Mouse (Mus musculus): ENCODE data around the gene Wdr74.

The Wdr74 gene

GRCm38 (mm10) chr19:8735389-8736159 lies at the start of gene Wdr74:
Gene Wdr74, plus strand, starts transcription at chr19:8735827.
- peak; percentile 92 for DNase-seq (ENCODE audit: low read depth, low spot score)

GRCm38 (mm10) chr19:8691871-8692539 lies 43.6 kb upstream of the Wdr74 start:
- no peak for DNase-seq (ENCODE audit: low read depth, low spot score)

GRCm38 (mm10) chr19:8692740-8693139 lies 42.9 kb upstream of the Wdr74 start:
- DNase-seq (ENCODE audit: low read depth, low spot score), result no peak

- peak; percentile 48 for DNase-seq (ENCODE audit: low read depth, low spot score)
These were observed 40.3 kb upstream of the Wdr74 start for GRCm38 (mm10) chr19:8695330-8695729.

GRCm38 (mm10) chr19:8699652-8700051 lies 36.0 kb upstream of the Wdr74 start:
- DNase-seq (ENCODE audit: low read depth, low spot score), result no peak

- peak; percentile 91 for DNase-seq (ENCODE audit: low read depth, low spot score)
These were observed 33.2 kb upstream of the Wdr74 start for GRCm38 (mm10) chr19:8702458-8702857.

GRCm38 (mm10) chr19:8703571-8703970 lies 32.1 kb upstream of the Wdr74 start:
- no peak for DNase-seq (ENCODE audit: low read depth, low spot score)

GRCm38 (mm10) chr19:8705026-8705708 lies 30.5 kb upstream of the Wdr74 start:
- DNase-seq (ENCODE audit: low read depth, low spot score), result peak; percentile 25

- peak; percentile 69 for DNase-seq (ENCODE audit: low read depth, low spot score)
These were observed 29.4 kb upstream of the Wdr74 start for GRCm38 (mm10) chr19:8706132-8706667.

GRCm38 (mm10) chr19:8706930-8707329 lies 28.7 kb upstream of the Wdr74 start:
- no peak for DNase-seq (ENCODE audit: low read depth, low spot score)

GRCm38 (mm10) chr19:8708954-8709353 lies 26.7 kb upstream of the Wdr74 start:
- no peak for DNase-seq (ENCODE audit: low read depth, low spot score)

GRCm38 (mm10) chr19:8710057-8710456 lies 25.6 kb upstream of the Wdr74 start:
- DNase-seq (ENCODE audit: low read depth, low spot score), result peak; percentile 96

- DNase-seq (ENCODE audit: low read depth, low spot score), result peak; percentile 38
These were observed 24.1 kb upstream of the Wdr74 start for GRCm38 (mm10) chr19:8711506-8711905.

GRCm38 (mm10) chr19:8711949-8712869 lies 23.4 kb upstream of the Wdr74 start:
- peak; percentile 75 for DNase-seq (ENCODE audit: low read depth, low spot score)

- DNase-seq (ENCODE audit: low read depth, low spot score), result peak; percentile 99
These were observed 22.7 kb upstream of the Wdr74 start for GRCm38 (mm10) chr19:8712870-8713305.

- peak; percentile 93 for DNase-seq (ENCODE audit: low read depth, low spot score)
These were observed 22.2 kb upstream of the Wdr74 start for GRCm38 (mm10) chr19:8713306-8713996.

GRCm38 (mm10) chr19:8713997-8714652 lies 21.5 kb upstream of the Wdr74 start:
- no peak for DNase-seq (ENCODE audit: low read depth, low spot score)

GRCm38 (mm10) chr19:8714653-8715481 lies 20.8 kb upstream of the Wdr74 start:
- no peak for DNase-seq (ENCODE audit: low read depth, low spot score)

All from 3T3-L1 (cell line).